Mouse (Mus musculus) liver, adult 2 months (tissue): ENCODE data around the gene Wtap. TPM values are rescaled to one million over a fixed set of nuclear protein-coding genes. Genes with fewer than 3 reads are reported as not detected.
A peak's percentile ranks its signal among the peaks of the same experiment; 100 is the strongest.
"Not testable (repeated sequence)": the region's sequence is repeated elsewhere in the genome, so short reads cannot be mapped to it uniquely, and the experiment has no call there.

Source experiments
- DNase-seq: peaks from one replicate; pipeline ENCODE4 v3.0.0-alpha.2; 2011; ENCODE audit warnings: low read depth, low spot score; ENCODE audit errors: extremely low read depth
- H3K27ac ChIP-seq: fragments of 200-500 bp; replicated peaks from 2 replicates; pipeline ENCODE4 v1.5.1; 2012; ENCODE audit warnings: low read depth, mild to moderate bottlenecking, control low read depth, inconsistent platforms, low read length; ENCODE audit not compliant: insufficient read depth
- H3K27me3 ChIP-seq: fragments of 200-500 bp; 2 replicates; pipeline ENCODE4 v1.6.1; 2012; ENCODE audit warnings: mild to moderate bottlenecking, moderate library complexity, low read length, inconsistent platforms; ENCODE audit not compliant: control insufficient read depth, insufficient read depth
- H3K36me3 ChIP-seq: fragments of 200-500 bp; 2 replicates; pipeline ENCODE4 v1.6.1; 2012; ENCODE audit warnings: low read length, inconsistent platforms; ENCODE audit not compliant: control insufficient read depth, insufficient read depth
- H3K4me1 ChIP-seq: fragments of 200-500 bp; 2 replicates; pipeline ENCODE4 v1.6.1; 2011; ENCODE audit warnings: low read length; ENCODE audit not compliant: control insufficient read depth, insufficient read depth
- H3K4me3 ChIP-seq: fragments of 200-500 bp; 2 replicates; pipeline ENCODE4 v1.5.1; 2011; ENCODE audit warnings: low read depth, mild to moderate bottlenecking, control low read depth, low read length, moderate library complexity; ENCODE audit not compliant: insufficient read depth
- H3K79me2 ChIP-seq: fragments of 200-500 bp; 2 replicates; pipeline ENCODE4 v1.6.1; 2012; ENCODE audit warnings: inconsistent platforms, mild to moderate bottlenecking, low read length, moderate library complexity; ENCODE audit not compliant: control insufficient read depth, insufficient read depth
- H3K9ac ChIP-seq: fragments of 200-500 bp; 2 replicates; pipeline ENCODE4 v1.6.1; 2012; ENCODE audit warnings: low read depth, mild to moderate bottlenecking, control low read depth, inconsistent platforms, low read length
- CTCF ChIP-seq: fragments of 200-500 bp; IDR thresholded peaks from 2 replicates; pipeline ENCODE4 v1.5.1; 2011; ENCODE audit warnings: low read depth, low read length, control low read depth
- POLR2A ChIP-seq: fragments of 200-500 bp; IDR thresholded peaks from 2 replicates; pipeline ENCODE4 v1.6.1; 2011; ENCODE audit warnings: low read length, control low read depth; ENCODE audit not compliant: insufficient read depth; ENCODE audit errors: extremely low read depth
- WGBS: fragments of 180-500 bp; shearing (Covaris S2); methylation state at CpG from one replicate; pipeline ENCODE4 v1.1.7; 2018; 5-methylcytosine and 5-hydroxymethylcytosine counted together
- polyA plus RNA-seq: library from polyadenylated mRNA; depleted of rRNA; stranded (reverse); fragments of >200 nt; gene quantifications from 2 replicates; pipeline ENCODE4 v1.2.3, GENCODE M21; 2012
- total RNA-seq: library from RNA; depleted of rRNA; stranded (reverse); fragments of >200 nt; gene quantifications from 2 replicates; pipeline ENCODE4 v1.2.3, GENCODE M21; 2014

The Wtap gene
- total and polyA plus RNA-seq, 2 experiments: 7.8 to 32.0 TPM

- DNase-seq: no peak
- H3K27ac ChIP-seq: no peak overlapping the region
- H3K4me3 ChIP-seq: no peak overlapping the region
- peaks cover 4% of the 10 kb centered on the region; the same call in 1 of the 2 replicates for H3K4me1 ChIP-seq
- no peaks in the 10 kb centered on the region for H3K27me3 ChIP-seq
- no peak for TF ChIP-seq POLR2A
- TF ChIP-seq CTCF: no peak
- H3K79me2 ChIP-seq: no peaks in the 10 kb centered on the region; the same call in 1 of the 2 replicates
- H3K36me3 ChIP-seq: peaks cover 8% of the 10 kb centered on the region
- H3K9ac ChIP-seq: no peak overlapping the region
- WGBS: 88% methylated on average over 8 of the region's 8 CpGs
Measured at GRCm38 (mm10) chr17:12956664-12957063, 37.3 kb downstream of the Wtap start.

GRCm38 (mm10) chr17:12949669-12950068 is 44.3 kb downstream of the Wtap start:
- no peak overlapping the region for H3K9ac ChIP-seq
- H3K79me2 ChIP-seq: no peaks in the 10 kb centered on the region
- WGBS: 88% methylated on average over 5 of the region's 5 CpGs
- H3K27me3 ChIP-seq: no peaks in the 10 kb centered on the region
- H3K36me3 ChIP-seq: peaks cover 47% of the 10 kb centered on the region
- TF ChIP-seq POLR2A (no peak), CTCF (no peak)
- H3K27ac ChIP-seq: no peak overlapping the region
- H3K4me3 ChIP-seq: no peak overlapping the region
- no peaks in the 10 kb centered on the region for H3K4me1 ChIP-seq
- no peak for DNase-seq

GRCm38 (mm10) chr17:12942459-12943162 is 51.4 kb downstream of the Wtap start:
- peaks cover 3% of the 10 kb centered on the region for H3K4me1 ChIP-seq
- no peak overlapping the region for H3K27ac ChIP-seq
- H3K4me3 ChIP-seq: no peak overlapping the region
- no peak for DNase-seq
- WGBS: 95% methylated on average over 6 of the region's 6 CpGs
- no peaks in the 10 kb centered on the region; the same call in 1 of the 2 replicates for H3K79me2 ChIP-seq
- no peak overlapping the region for H3K9ac ChIP-seq
- no peaks in the 10 kb centered on the region for H3K27me3 ChIP-seq
- TF ChIP-seq CTCF: no peak
- TF ChIP-seq POLR2A: no peak
- H3K36me3 ChIP-seq: peaks cover 30% of the 10 kb centered on the region

DNA sequence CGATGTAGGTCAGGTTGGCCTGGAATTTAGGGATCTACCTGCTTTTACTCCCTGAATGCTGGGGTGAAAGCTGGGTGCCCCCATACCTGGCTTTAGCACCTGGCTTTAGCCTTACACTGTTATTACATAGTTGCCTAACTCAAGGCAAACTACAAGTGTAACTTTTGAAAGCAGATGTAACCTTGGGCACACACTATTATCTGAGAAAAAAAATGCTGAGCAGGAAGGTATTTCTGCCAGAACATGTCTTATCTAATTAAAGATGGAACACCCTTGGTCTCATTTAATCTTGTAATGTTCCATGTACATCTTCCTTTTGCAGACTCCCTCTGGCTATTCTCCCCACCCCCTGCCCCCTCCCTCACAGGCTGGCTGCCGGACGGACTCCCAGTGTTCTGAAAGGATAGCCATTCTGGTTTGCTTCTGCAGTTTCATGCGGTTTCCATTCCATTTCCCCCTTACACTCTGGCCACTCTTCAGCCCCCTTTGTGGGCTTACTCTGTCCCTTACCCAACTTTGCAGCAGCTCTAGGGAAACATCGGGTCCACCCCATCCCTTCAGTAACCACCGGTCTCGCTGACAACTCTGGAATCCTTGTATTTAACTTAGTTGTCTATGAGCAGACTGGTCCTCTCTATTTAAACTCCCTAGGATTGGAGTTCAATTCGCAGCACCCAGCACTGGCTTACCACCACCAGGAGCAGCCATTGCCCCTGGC is 52.3 kb downstream of the Wtap start:
- 74% methylated on average over 8 of the region's 8 CpGs for WGBS
- DNase-seq: peak; percentile 58
- H3K36me3 ChIP-seq: peaks cover 26% of the 10 kb centered on the region

DNA sequence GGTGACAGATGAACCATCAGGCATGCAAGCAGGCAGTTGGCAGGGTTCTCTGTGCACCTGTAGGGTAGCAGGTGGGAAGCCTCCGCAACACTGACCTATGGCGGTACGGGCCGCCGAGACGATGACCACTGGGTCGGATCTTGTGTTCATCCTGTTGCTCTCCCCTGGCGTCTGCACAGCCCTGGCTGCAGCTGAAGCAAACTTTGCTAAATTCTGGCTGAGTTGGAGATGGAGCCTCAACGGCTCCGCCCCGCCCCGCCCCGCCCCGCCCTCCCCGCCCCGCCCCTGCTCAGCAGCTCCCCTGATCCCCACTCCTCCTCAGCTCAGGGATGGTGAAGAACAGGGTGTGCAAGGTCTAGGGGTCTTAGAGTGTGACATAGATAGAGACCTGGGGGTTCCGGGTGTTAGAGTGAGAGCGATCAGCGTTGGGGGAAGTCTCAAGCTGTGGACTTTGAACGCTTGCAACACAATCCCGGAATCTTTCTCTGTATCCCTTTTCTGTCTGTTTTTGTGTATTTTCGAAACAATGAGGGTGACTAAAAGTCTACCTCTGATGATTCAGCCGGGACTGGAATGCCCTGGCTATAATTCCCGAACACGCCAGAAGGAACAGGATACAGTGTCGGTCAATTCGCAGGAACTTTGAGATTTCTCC is 53.7 kb downstream of the Wtap start, which contains the start of gene Acat3:
Acat3 (minus strand) TSS at position 450 of the 655 bp plus-strand sequence.
- peak within 1 kb of the TSS; percentile 85 for H3K4me3 ChIP-seq
- H3K27me3 ChIP-seq: no peaks in the 10 kb centered on the region
- H3K9ac ChIP-seq: peak within 1 kb of the TSS; percentile 85
- peak; percentile 90 for TF ChIP-seq POLR2A
- no peak for TF ChIP-seq CTCF
- peaks cover 13% of the 10 kb centered on the region for H3K4me1 ChIP-seq
- peaks cover 21% of the 10 kb centered on the region for H3K36me3 ChIP-seq
- H3K27ac ChIP-seq: peak within 1 kb of the TSS; percentile 81
- H3K79me2 ChIP-seq: no peaks in the 10 kb centered on the region; the same call in 1 of the 2 replicates
- 2% methylated on average over 27 of the region's 27 CpGs for WGBS
- peak; percentile 84 for DNase-seq

More for the DNA sequence above, 52.3 kb downstream of the Wtap start:
- 0 out of 2 replicates have a peak overlapping the region, but pooled peaks have one; percentile 25 for H3K9ac ChIP-seq
- no peak for TF ChIP-seq POLR2A
- no peak for TF ChIP-seq CTCF
- no peaks in the 10 kb centered on the region; the same call in 1 of the 2 replicates for H3K79me2 ChIP-seq
- H3K27me3 ChIP-seq: no peaks in the 10 kb centered on the region
- H3K27ac ChIP-seq: peak overlapping the region; percentile 55; the same call in 1 of the 2 replicates
- peaks cover 5% of the 10 kb centered on the region for H3K4me1 ChIP-seq
- H3K4me3 ChIP-seq: no peak overlapping the region

- not testable (repeated sequence) for H3K27me3 ChIP-seq, H3K79me2 ChIP-seq
- peak; percentile 39 for DNase-seq
- WGBS: 14% methylated on average over 4 of the region's 12 CpGs
- Histone ChIP-seq H3K4me3 (peak overlapping the region; percentile 85), H3K4me1 (peaks cover 15% of the 10 kb centered on the region), H3K36me3 (peaks cover 17% of the 10 kb centered on the region), H3K9ac (peak overlapping the region; percentile 85), H3K27ac (peak overlapping the region; percentile 81)
Measured at GRCm38 (mm10) chr17:12939377-12940148, 54.4 kb downstream of the Wtap start.
